Mouse (Mus musculus): ENCODE measurements around the gene 2210408I21Rik. TPM values are rescaled to one million over a fixed set of nuclear protein-coding genes. Genes with fewer than 3 reads are reported as not detected.

The 2210408I21Rik gene
- polyA plus RNA-seq, 1 experiment from 2014 or later = 13.7 TPM

DNA sequence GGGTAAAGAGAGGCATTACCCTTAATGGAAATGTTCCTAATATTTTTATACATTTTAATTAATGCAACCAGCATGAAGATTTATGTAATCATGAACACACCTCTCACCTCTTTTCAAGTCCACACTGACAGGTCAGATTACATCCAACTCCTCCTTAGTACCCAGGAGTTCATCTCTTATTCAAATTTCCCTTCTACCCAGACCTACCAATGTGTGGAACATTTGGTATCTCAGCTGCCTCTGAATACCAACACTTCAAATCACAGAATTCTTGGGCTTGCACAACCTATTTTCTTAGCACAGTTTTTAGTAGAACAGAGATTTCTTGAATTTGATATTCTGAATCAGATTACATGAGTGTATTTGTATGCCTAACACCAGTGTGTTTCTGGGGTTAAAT is 394.4 kb downstream of the 2210408I21Rik start:
- no peak overlapping the region for H3K4me2 ChIP-seq (ENCODE audit: low read depth, low read length)
- H3K36me3 ChIP-seq (replicated peaks; ENCODE audit: control insufficient read depth, insufficient read depth, low read depth, low read length) = no peaks in the 10 kb centered on the region
- no peaks in the 10 kb centered on the region for H3K9me3 ChIP-seq (replicated peaks; ENCODE audit: control insufficient read depth, low read length)
- H3K4me1 ChIP-seq (ENCODE audit: control insufficient read depth, insufficient read depth, low read length) = no peaks in the 10 kb centered on the region
- H3K9ac ChIP-seq (replicated peaks; ENCODE audit: low read length) = no peak overlapping the region
- DNase-seq (ENCODE audit: low spot score) (no peak), ATAC-seq (replicated peaks; ENCODE audit: insufficient number of reproducible peaks, low FRiP score, low TSS enrichment, low read depth) (no peak)
- no peak overlapping the region for H3K4me3 ChIP-seq (ENCODE audit: low read depth, low read length)
- no peaks in the 10 kb centered on the region for H3K27me3 ChIP-seq (ENCODE audit: control insufficient read depth, insufficient read depth, low read length)
- H3K27ac ChIP-seq (replicated peaks; ENCODE audit: low read depth, low read length) = no peak overlapping the region

DNA sequence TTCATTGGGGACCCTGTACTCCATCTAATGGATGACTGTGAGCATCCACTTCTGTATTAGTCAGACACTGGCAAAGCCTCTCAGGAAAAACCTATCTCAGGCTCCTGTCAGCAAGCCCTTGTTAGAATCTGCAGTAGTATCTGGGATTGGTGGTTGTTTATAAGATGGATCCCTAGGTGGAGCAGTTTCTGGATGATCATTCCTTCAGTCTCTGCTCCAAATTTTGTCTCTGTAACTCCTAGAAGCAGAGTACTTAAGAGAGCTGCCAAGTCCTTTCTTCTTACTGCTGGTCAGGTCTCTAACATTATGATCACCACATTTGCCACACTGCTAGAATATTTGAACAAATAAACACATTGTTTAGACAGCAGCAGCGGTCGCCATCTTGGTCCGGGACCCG is 402.1 kb downstream of the 2210408I21Rik start:
- no peaks in the 10 kb centered on the region for H3K4me1 ChIP-seq (ENCODE audit: control insufficient read depth, insufficient read depth, low read length)
- no peak overlapping the region for H3K27ac ChIP-seq (replicated peaks; ENCODE audit: low read depth, low read length)
- WGBS = 90% methylated on average over 4 of the region's 4 CpGs
- H3K4me2 ChIP-seq (ENCODE audit: low read depth, low read length) = no peak overlapping the region
- H3K9me3 ChIP-seq (replicated peaks; ENCODE audit: control insufficient read depth, low read length) = no peaks in the 10 kb centered on the region
- no peak overlapping the region for H3K9ac ChIP-seq (replicated peaks; ENCODE audit: low read length)
- ATAC-seq (replicated peaks; ENCODE audit: insufficient number of reproducible peaks, low FRiP score, low TSS enrichment, low read depth) (no peak), DNase-seq (ENCODE audit: low spot score) (no peak)
- no peaks in the 10 kb centered on the region for H3K27me3 ChIP-seq (ENCODE audit: control insufficient read depth, insufficient read depth, low read length)
- no peak overlapping the region for H3K4me3 ChIP-seq (ENCODE audit: low read depth, low read length)
- no peaks in the 10 kb centered on the region for H3K36me3 ChIP-seq (replicated peaks; ENCODE audit: control insufficient read depth, insufficient read depth, low read depth, low read length)

GRCm38 (mm10) chr13:77547486-77548385 is 412.4 kb downstream of the 2210408I21Rik start:
- no peak overlapping the region for H3K4me3 ChIP-seq (ENCODE audit: low read depth, low read length)
- H3K9ac ChIP-seq (replicated peaks; ENCODE audit: low read length) = no peak overlapping the region
- peak; percentile 38 for DNase-seq (ENCODE audit: low spot score)
- H3K4me2 ChIP-seq (ENCODE audit: low read depth, low read length) = no peak overlapping the region
- no peaks in the 10 kb centered on the region for H3K4me1 ChIP-seq (ENCODE audit: control insufficient read depth, insufficient read depth, low read length)
- H3K27ac ChIP-seq (replicated peaks; ENCODE audit: low read depth, low read length) = no peak overlapping the region
- no peaks in the 10 kb centered on the region for H3K9me3 ChIP-seq (replicated peaks; ENCODE audit: control insufficient read depth, low read length)
- ATAC-seq (replicated peaks; ENCODE audit: insufficient number of reproducible peaks, low FRiP score, low TSS enrichment, low read depth) = peak; percentile 59; the same call in 1 of the 2 replicates
- H3K27me3 ChIP-seq (ENCODE audit: control insufficient read depth, insufficient read depth, low read length) = no peaks in the 10 kb centered on the region
- no peaks in the 10 kb centered on the region for H3K36me3 ChIP-seq (replicated peaks; ENCODE audit: control insufficient read depth, insufficient read depth, low read depth, low read length)
- 40% methylated on average over 16 of the region's 16 CpGs for WGBS

DNA sequence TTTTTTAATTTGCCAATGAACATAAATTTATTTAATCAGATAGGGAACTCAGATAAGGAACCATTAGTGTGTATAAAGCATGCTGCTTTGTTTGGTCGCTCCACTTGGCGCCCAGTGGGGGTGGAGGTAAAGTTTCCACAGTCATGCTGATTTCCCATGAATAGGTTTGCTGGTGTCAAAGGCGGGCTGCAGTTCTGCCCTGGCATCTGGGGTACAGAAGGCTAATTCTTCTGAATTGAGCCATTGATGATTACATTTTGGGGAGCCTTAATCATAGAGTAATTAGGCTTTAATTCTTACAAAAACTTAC is 413.0 kb downstream of the 2210408I21Rik start:
- no peak overlapping the region for H3K4me3 ChIP-seq (ENCODE audit: low read depth, low read length)
- DNase-seq (ENCODE audit: low spot score) (peak; percentile 62), ATAC-seq (replicated peaks; ENCODE audit: insufficient number of reproducible peaks, low FRiP score, low TSS enrichment, low read depth) (peak; percentile 92)
- H3K4me2 ChIP-seq (ENCODE audit: low read depth, low read length) = no peak overlapping the region
- no peak overlapping the region for H3K27ac ChIP-seq (replicated peaks; ENCODE audit: low read depth, low read length)
- H3K9me3 ChIP-seq (replicated peaks; ENCODE audit: control insufficient read depth, low read length) = no peaks in the 10 kb centered on the region
- H3K9ac ChIP-seq (replicated peaks; ENCODE audit: low read length) = no peak overlapping the region
- no peaks in the 10 kb centered on the region for H3K36me3 ChIP-seq (replicated peaks; ENCODE audit: control insufficient read depth, insufficient read depth, low read depth, low read length)
- no peaks in the 10 kb centered on the region for H3K27me3 ChIP-seq (ENCODE audit: control insufficient read depth, insufficient read depth, low read length)
- WGBS = 7% methylated on average over 3 of the region's 3 CpGs
- H3K4me1 ChIP-seq (ENCODE audit: control insufficient read depth, insufficient read depth, low read length) = no peaks in the 10 kb centered on the region

DNA sequence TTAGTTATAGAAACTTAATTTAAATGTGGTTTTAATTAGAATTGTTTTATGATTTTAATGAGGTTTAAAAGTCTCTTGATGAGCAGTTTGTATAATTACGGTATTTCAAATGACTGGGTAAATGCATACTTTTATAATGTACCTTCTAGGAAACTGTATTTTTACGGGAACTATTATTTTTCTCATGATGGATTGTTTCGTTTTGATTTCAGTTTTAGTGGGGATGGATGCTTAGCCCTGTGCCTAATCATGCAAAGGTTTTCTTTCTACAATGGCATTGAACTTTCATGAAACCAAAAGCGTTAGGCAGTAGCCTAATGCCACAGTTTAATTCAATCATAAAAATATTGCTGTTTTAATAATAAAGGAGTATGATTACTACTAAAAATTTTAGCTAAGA is 413.4 kb downstream of the 2210408I21Rik start:
- 56% methylated on average over 4 of the region's 4 CpGs for WGBS
- no peaks in the 10 kb centered on the region for H3K9me3 ChIP-seq (replicated peaks; ENCODE audit: control insufficient read depth, low read length)
- ATAC-seq (replicated peaks; ENCODE audit: insufficient number of reproducible peaks, low FRiP score, low TSS enrichment, low read depth) = no peak
- H3K36me3 ChIP-seq (replicated peaks; ENCODE audit: control insufficient read depth, insufficient read depth, low read depth, low read length) = no peaks in the 10 kb centered on the region
- no peak overlapping the region for H3K4me2 ChIP-seq (ENCODE audit: low read depth, low read length)
- no peak overlapping the region for H3K4me3 ChIP-seq (ENCODE audit: low read depth, low read length)
- no peak for DNase-seq (ENCODE audit: low spot score)
- H3K9ac ChIP-seq (replicated peaks; ENCODE audit: low read length) = no peak overlapping the region
- no peaks in the 10 kb centered on the region for H3K27me3 ChIP-seq (ENCODE audit: control insufficient read depth, insufficient read depth, low read length)
- no peak overlapping the region for H3K27ac ChIP-seq (replicated peaks; ENCODE audit: low read depth, low read length)
- no peaks in the 10 kb centered on the region for H3K4me1 ChIP-seq (ENCODE audit: control insufficient read depth, insufficient read depth, low read length)

- ATAC-seq (replicated peaks; ENCODE audit: insufficient number of reproducible peaks, low FRiP score, low TSS enrichment, low read depth) = no peak
Measured at GRCm38 (mm10) chr13:77594011-77594410, 458.7 kb downstream of the 2210408I21Rik start.

GRCm38 (mm10) chr13:77615346-77615745 is 480.0 kb downstream of the 2210408I21Rik start:
- ATAC-seq (replicated peaks; ENCODE audit: insufficient number of reproducible peaks, low FRiP score, low TSS enrichment, low read depth) = no peak

More at GRCm38 (mm10) chr13:77594011-77594410, 458.7 kb downstream of the 2210408I21Rik start:
- H3K27ac ChIP-seq (replicated peaks; ENCODE audit: low read depth, low read length) = no peak overlapping the region
- H3K27me3 ChIP-seq (ENCODE audit: control insufficient read depth, insufficient read depth, low read length) = no peaks in the 10 kb centered on the region
- no peak overlapping the region for H3K9ac ChIP-seq (replicated peaks; ENCODE audit: low read length)
- WGBS = 74% methylated on average over 4 of the region's 4 CpGs
- H3K4me2 ChIP-seq (ENCODE audit: low read depth, low read length) = no peak overlapping the region
- DNase-seq (ENCODE audit: low spot score) = no peak
- H3K4me1 ChIP-seq (ENCODE audit: control insufficient read depth, insufficient read depth, low read length) = no peaks in the 10 kb centered on the region
- H3K9me3 ChIP-seq (replicated peaks; ENCODE audit: control insufficient read depth, low read length) = no peaks in the 10 kb centered on the region
- no peaks in the 10 kb centered on the region for H3K36me3 ChIP-seq (replicated peaks; ENCODE audit: control insufficient read depth, insufficient read depth, low read depth, low read length)
- H3K4me3 ChIP-seq (ENCODE audit: low read depth, low read length) = no peak overlapping the region

More at GRCm38 (mm10) chr13:77615346-77615745, 480.0 kb downstream of the 2210408I21Rik start:
- Histone ChIP-seq H3K9me3 (replicated peaks; ENCODE audit: control insufficient read depth, low read length) (no peaks in the 10 kb centered on the region), H3K27ac (replicated peaks; ENCODE audit: low read depth, low read length) (no peak overlapping the region), H3K36me3 (replicated peaks; ENCODE audit: control insufficient read depth, insufficient read depth, low read depth, low read length) (no peaks in the 10 kb centered on the region), H3K4me3 (ENCODE audit: low read depth, low read length) (no peak overlapping the region), H3K4me2 (ENCODE audit: low read depth, low read length) (no peak overlapping the region), H3K4me1 (ENCODE audit: control insufficient read depth, insufficient read depth, low read length) (no peaks in the 10 kb centered on the region), H3K9ac (replicated peaks; ENCODE audit: low read length) (no peak overlapping the region), H3K27me3 (ENCODE audit: control insufficient read depth, insufficient read depth, low read length) (no peaks in the 10 kb centered on the region)
- DNase-seq (ENCODE audit: low spot score) = no peak
- 86% methylated on average over 2 of the region's 2 CpGs for whole genome bisulfite sequencing

Measured in embryonic facial prominence, embryonic 11.5 days (tissue).